Mouse (Mus musculus) cerebellum, adult 2 months (tissue): Measurements from ENCODE around the gene Brd4.

Source experiments
- CTCF ChIP-seq: fragments of 200-500 bp; IDR thresholded peaks from 2 replicates; pipeline ENCODE4 v1.5.1; 2011; ENCODE audit warnings: low read depth, mild to moderate bottlenecking, control low read depth, low read length, moderate library complexity, borderline replicate concordance; ENCODE audit not compliant: insufficient read depth
- POLR2A ChIP-seq: fragments of 200-500 bp; IDR thresholded peaks from 2 replicates; pipeline ENCODE4 v1.6.1; 2011; ENCODE audit warnings: low read length, control low read depth, borderline replicate concordance; ENCODE audit not compliant: insufficient read depth

DNA sequence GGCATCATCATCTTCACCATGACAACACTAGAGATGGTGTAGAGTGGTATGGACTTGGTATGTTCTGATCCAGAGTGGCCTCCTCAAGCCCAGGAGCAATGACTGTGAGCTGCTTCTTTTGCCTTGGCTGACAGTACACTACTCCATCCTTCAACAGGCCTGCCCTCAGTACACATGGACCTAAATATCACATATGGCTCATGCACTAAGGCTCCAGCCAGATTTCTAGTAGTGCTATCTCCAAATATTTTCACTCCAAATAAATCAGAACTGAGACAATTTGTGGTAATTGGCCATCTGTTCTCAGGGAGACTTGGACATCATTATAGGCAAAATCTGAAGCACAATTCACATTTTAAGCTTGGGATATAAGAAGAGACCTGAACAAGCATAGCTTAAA, 51.3 kb downstream of the Brd4 start:
- no peak for TF ChIP-seq POLR2A
- no peak for TF ChIP-seq CTCF
